Mouse (Mus musculus): ENCODE measurements around the gene Abr.

Gene Abr

DNA sequence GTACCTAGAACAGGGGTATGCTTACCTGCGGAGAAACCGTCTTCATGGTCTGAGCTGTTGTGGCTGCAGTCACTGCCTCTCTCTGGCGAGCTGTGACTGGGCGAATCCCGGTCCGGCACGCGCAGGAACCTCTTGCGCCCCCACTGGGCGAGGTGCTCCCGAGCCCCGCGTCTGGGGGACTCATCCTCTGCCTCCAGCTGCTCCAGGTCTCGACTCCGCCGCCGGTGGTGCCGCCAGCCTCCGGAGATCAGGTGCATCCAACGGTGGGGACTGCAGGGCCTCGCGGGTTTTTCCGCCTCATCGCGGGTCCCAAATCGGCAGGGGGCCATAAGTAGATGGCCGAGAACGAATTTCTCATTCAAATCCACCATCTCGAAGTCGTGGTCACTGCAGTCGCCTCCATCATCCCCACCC, at the start of gene Abr:
Gene Abr (minus strand): TSS at position 163 of the 414 bp plus-strand sequence.
- DNase-seq, result no peak

DNA sequence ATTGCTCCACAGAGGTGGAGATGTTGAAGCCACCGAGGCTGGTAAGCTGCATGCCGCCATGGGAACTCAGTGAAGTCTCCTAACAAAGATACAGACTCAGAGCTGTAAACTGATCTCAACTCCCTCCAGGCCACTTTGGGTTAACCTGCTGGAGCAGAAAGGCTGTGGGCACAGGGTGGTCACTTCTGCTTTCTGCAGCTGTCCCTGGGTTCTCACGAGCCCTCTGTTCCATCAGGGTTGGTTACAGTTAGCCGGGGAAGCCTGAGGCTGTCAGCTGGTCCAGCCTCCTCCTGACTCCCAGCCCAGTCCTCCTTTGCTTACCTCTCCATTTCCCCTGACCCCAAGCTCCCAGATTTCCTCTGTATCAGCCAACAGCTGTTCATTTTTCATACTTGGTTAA, 45.7 kb upstream of the Abr start:
- no peak for DNase-seq

DNA sequence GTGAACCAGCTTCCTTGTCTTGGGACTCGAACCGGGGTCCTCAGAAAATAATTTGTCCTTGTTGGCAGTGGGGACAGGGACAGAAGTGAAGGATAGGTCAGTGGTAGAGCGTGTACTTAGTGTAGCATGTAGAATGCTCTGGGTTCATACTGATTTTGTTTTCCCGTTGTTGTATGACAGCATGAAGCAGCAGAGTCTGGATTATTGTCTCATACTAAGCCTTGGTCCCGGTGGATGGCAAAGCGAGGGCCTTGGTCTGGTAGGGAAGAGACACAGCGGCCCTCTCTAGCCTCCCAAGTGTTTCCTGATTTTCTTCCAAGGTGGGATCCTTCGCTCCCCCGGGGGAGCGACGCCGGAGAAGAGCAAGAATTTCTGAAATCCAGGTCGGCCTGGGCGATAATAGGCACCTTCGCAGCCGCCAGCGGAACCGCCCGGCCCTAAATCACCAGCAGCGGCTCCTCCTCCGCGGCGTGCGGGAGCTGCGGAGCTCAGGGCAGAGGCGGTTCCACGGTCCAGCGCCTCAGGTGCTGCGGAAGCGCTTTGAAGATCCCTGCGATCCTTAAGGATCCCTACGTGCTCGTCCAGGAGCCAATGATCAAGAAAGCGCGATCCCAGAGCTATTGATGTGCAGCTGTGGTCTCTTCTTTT, 44.0 kb upstream of the Abr start:
- DNase-seq, result peak; percentile 30

DNA sequence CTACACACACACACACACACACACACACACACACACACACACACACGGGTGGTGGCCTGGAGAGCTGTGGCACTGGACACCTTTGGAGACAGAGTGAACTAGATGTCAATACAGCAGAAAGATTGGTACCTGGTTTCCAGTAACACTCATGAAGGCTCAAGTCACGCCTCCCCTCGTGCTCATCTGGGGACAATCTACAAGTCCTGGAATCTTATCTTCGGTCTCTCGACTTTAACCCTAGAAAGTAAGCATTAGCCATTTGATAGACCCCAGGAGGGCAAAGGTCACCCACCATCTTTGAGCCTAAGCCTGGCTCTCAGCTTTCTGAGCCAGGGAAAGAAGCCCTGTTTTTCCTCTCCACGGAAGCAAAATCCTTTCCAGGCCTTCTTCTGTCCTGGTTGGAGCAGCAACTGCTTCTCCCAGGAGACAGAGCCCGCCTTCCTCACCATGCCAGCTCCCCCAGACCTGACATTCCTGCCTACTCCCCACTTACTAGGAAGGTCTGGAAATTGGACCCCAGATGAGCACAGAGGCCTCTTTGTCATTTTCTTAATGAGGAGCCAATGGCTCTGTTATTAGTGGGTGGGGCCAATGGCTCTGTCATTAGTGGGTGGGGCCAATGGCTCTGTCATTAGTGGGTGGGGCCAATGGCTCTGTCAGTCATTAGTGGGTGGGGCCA, 39.8 kb upstream of the Abr start:
- DNase-seq, result no peak

DNA sequence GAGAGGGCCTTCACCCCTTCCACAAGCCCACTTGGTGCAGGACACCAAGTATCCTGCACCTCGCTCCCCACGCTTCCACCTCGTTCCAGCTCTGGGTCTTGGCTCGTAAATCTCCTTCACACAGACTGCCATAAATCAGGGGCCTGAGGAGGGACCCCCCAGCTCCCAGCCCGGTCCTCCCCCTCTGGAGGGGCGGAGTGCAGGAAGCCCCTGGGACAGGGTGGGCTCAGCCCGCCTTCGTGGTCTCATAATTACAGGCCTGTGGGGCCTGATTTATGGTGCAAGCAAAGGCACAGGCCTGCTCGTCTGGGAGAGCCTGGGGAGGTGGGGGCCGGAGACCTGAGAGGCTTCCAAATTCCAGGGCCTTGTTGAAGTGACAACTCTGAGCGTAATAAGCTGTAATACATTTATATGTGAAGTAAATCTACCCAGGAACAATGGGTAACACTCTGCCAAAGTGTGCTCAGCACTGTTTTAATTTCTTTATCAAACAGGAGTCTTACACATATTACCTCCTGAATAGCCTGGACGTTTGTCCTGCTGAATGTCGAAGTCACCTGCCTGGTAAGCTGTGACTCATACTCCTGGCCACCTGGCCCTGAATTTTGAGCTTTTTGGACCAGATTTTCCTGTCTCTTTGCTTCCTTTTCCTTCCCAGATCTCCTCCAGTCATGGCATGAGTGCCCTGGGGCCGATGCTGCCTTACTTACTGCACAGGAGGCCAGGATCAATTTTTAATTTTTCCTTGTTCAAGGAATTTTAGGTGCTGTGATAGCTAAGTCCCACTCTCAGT, 37.2 kb upstream of the Abr start:
- DNase-seq, result peak; percentile 46

DNA sequence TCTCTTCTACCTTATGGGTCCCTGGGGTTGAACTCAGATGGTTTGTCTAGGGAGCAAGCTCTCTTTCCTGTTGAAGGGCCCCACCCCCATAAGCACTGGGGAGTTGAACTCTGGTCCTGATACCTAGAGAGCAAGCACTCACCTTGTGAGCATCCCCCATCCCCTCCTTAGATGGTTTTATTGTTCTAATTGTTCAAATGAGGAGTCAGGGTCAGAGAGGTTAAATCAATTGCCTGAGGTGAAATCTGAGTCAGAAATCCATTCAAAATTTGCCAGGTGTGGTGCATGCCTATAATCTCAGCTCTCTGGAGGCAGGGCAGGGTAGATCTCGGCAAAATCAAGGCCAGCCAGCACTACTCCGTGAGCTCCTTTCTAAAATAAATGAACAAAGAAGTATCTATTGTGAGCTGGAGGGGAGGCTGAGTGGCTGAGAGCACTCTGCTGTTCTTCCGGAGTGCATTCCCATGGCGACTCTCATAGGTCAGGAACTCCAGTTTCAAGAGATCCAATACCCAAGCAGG, 35.4 kb upstream of the Abr start:
- no peak for DNase-seq

DNA sequence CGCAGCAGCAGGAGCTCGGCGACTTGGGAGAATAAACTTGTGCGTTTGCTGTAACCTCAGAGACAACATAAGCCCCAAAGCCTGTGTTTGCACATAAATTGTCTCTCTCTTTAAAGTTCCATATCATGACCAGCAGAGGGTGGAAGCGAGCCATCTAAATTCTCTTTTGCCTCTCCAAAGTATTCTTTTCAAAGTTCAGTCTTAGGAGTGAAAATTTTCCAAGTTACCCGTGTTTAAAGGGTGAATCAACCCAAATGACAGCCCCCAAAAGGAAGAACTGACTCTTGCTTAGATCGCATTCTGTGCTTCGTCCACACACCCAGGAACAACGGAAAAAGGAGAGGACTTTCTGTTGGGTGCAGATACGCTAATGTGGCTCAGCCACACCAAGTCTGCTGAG, 33.0 kb upstream of the Abr start:
- peak; percentile 65 for DNase-seq

DNA sequence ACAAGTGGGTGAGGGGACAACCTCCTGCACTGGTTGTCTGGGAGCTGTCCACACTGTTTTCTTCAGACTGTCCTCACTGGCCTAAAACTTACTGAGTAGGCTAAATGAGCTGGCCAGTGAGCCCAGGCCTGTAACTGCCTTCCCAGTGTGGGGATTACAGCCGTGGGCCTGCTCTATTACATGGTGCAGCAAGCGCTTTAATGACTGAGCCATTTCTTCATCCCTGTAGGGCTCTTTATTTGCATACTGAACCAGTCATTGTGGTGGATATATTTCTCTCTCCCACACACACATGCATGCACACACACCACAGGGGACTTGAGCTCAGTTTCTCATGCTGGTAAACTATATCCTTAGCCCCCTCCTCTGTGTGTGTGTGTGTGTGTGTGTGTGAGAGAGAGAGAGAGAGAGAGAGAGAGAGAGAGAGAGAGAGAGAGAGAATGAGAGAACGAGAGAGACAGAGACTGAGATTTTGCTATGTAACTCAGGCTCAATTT, 30.8 kb upstream of the Abr start:
- DNase-seq, result no peak

DNA sequence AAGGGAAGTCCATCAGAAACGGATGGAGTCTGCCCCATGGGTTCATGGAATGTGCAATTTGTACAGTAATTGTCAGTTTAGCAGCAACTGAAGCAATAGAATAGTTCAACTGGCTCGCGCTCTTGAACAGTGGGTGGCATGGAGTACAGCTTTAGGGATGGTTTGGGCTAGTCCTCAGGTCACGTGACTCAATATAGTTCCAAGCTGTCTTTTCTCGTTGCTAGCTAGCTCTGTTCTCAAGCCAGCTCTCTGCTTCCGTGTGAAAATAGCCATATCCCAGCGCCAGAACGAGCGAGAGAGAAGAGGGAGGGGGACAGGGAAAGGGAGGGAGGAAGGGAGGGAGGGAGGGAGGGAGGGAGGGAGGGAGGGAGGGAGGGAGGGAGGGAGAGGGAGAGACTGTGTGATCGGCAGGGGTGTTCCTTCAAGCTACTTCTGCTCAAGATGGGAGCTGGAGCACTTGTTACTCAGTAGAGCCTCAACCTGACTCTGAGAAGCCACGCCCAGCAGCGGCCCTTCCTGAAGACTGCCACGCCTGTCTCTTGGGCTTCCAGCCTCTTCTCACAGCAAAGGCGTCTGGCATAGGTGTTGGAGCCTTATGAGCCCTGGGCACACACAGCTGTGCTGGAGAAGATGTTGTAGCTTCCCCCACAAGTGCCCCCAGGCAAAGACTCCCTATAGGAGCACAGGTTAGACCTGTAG, 28.9 kb upstream of the Abr start:
- DNase-seq, result no peak

DNA sequence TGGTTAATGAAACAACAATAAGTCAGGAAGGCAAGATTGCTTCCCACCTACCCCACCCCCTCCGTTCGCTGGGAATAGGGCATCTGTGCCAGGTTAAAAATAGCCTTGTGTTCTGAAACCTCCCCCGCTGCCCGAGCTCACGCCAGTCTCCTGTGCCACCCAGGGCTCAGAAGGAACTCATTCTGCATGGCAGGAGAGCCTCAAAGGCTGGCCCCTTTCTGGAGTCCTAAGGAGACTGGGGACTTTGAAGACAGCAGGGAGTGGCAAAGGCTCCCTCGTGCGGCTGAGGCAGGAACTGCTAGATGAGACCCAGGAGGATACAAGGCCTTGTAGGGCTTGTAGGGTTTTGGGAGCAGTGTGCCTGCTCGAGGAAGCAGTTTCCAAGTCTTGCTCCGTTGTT, 25.4 kb upstream of the Abr start:
- DNase-seq, result peak; percentile 75

DNA sequence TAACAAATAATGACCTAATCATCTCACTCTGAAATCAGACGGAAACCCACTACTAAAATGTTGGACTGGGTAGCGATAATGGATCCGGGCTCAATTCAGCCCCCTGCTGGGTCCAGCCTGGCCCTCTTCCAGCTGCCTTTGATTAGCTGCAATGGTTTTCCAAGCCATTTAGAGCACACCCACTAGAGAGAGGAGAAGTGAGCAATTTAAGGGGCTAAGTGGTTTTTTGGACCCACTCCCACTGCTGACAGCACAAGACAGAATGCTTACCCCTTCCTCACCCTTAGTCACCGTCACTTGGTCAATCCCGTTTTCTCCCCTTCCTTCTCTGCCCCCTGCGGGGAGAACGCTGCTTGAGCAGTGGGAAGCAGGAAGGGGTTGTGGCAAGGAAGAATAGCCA, 24.9 kb upstream of the Abr start:
- no peak for DNase-seq

DNA sequence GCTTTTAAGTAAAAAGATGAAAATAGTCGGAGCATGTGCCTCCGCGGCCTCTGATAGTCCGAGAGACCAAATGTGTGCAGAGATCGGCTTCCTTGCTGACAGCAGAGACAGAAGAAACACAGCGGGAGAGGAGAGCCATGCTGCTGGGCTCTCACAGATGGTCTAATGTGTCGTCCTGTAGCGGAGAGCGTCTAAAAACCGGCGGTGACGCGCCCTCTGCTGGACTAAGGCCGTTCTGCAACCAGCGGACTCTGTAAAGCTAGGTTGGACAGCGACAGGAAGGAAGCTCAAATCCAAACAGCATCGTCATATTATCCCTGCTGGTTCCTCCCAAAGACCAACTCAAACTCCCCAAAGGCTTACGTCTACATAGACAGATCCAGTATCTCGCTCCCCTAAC, 23.8 kb upstream of the Abr start:
- DNase-seq, result peak; percentile 97

DNA sequence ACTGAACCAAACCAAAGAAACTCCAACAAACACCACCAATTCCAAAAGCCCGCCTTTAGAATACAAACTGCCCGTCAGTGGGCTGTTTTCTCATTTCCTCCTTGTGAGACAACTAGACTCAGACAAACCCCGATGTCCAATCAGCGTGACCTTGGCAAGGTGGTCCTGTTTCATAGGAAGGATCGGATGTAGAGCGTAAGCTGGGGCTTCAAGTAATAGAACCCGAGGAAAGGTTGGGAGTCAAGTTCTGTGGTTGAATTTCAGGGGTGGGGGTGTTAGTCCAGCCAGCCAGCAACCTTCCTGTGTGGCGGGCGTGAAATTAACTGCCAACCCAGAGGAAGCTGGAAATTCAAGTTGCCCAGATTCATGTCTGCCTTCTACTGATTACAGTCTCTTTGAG, 22.9 kb upstream of the Abr start:
- DNase-seq, result no peak

DNA sequence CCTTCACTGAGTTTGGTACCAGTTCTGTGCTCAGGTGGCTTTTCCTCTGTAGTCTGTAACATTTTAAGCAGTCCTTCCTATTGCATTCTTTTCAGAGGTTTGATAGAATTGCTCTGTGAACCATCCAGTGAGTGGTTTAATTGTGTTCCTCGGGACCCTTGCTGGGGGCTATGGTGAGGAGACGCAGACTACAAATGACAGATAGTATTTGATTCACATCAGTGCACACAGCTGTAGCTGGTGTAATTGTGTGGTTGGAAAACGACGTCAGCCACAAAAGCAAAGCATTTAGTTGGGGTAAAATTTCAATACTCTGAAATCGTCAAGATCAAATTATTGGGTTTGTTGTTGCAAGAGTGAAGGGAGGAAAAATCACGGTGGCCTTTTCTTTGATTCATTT, 22.1 kb upstream of the Abr start:
- no peak for DNase-seq

DNA sequence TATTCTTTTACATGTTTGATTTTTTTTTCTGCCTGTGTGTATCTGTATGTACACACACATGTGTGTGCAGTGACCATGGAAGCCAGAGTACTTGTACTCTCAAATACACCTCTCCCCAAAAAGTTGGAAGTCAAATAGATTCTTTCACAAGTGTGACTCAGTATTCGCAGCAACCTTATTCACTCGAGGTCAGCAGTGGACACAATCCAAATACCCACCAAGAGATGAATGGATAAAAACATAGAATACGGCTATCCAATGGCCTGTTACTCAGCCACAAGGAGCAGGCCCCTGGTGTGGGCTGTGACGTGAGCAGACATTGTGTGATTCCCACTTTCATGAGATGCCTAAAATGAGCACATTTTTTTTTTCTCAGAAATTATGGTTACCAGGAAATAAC, 18.1 kb upstream of the Abr start:
- DNase-seq, result no peak

DNA sequence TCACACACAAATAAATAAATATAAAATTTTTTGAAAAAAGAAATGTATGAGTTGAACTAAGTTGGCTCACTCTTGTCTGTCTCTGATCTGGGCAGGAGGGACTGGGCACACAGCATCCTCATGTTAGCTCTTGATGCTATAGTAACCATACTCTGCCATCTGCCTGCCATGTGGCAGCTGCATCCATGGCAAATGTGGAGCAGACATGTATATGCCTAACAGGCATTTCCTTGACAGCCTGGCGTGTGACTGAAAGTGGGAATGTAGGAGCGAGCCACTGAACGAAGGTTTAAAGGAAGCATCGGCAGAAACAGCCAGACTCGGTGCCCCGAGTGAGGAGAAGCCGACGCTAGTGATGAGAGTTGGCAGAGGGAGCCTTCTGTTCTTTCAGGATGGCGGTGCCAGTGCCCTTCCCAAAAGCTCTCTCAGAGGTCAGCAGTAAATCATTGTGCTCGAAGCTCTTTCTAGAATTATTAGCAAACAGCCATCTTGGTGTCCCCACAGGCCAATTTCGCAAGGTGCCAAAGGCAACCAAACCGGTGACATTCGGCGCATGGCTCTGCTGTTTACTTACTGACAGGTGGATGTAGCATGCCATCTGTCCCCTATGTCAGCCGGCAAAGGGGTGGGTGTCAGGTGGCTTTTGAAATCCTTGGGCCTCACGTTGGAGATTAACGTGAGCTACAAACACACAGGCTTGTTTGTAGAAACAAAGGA, 17.3 kb upstream of the Abr start:
- DNase-seq, result peak; percentile 50

DNA sequence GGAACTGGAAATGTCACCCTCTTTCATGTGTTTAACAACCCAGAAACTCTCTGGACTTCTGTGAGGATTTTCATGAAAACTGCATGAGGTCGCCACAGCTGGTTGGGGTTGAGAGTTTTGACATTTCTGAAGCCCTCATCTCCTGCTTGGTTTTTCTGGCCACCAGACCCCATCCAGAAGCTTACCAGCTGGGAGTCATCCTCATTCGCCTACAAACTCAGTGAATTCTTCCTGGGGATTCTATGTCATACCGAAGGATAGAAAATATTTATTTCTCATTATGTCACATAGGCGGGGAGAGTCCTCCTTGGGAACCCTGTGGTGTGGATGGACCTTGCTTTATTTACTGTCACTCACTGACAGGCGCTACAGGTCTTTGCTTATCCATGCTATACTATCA, 8.4 kb upstream of the Abr start:
- no peak for DNase-seq

DNA sequence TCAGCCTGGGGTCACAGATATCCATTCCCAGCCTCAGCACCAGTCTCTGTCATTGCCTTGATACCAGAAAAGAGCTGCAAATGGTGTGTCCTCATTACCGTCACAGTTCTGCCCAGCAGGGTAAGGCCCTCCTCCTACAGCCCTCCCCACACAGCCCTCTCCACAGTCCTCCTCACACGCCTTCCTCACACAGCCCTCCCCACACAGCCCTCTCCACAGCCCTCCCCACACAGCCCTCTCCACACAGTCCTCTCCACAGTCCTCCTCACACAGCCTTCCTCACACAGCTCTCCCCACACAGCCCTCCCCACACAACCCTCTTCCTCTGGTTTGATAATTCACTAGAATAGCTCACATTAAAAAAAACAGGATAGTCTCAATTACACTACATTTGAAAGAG, 7.9 kb upstream of the Abr start:
- DNase-seq, result no peak

DNA sequence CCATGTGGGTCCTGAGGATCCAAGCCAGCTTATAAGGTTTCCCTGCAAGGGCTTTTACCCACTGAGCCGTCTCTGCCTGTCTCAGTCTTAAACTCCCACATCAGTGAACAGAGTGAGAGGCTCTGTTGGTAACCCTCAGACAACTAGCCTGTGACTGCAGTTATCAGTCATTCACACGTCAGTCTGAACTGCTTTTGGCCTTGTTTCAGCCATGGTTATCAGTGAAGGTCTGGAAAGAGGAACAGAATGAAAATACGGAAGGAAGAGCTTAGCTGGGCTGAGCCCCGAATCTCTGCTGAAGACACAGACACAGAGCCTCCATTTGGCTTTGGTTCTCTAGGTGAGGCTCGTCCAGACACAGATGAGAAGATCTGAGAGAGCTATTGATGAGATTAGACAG, 6.5 kb upstream of the Abr start:
- no peak for DNase-seq

DNA sequence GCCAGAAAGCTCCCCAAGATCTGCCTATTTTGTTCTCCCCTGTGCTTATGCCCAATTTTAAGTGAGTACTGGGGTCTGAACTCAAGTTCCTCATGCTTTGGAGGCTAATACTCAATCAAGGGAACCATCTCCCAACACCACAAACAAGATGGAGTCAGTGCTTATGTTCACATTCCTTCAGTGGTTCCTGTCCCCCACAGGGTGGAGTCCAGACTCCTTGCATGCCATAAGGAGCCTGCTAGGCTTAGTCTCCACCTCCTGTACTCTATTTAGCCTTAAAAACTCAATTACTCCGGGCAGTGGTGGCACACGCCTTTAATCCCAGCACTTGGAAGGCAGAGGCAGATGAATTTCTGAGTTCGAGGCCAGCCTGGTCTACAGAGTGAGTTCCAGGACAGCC, 2.8 kb upstream of the Abr start:
- DNase-seq, result no peak

DNA sequence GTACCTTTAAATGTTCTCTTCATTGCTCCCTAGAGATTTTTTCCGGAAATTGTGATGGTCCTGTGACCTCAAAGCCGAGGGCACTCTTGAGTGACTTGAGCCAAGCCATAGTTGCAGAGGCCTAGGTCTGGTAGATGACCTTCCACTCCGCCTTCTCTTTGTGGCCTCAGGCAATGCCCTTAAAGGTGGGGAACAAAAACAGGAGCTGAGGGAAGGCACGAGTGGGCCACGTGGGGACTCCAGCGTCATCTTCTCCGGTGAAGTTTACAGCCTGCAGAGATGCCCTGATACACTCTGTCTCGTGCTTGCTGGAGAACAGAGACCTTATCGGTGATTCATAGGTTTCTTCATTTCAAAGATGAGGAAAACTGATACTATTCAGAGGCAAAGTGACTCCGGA, 2.0 kb upstream of the Abr start:
- DNase-seq, result no peak

DNA sequence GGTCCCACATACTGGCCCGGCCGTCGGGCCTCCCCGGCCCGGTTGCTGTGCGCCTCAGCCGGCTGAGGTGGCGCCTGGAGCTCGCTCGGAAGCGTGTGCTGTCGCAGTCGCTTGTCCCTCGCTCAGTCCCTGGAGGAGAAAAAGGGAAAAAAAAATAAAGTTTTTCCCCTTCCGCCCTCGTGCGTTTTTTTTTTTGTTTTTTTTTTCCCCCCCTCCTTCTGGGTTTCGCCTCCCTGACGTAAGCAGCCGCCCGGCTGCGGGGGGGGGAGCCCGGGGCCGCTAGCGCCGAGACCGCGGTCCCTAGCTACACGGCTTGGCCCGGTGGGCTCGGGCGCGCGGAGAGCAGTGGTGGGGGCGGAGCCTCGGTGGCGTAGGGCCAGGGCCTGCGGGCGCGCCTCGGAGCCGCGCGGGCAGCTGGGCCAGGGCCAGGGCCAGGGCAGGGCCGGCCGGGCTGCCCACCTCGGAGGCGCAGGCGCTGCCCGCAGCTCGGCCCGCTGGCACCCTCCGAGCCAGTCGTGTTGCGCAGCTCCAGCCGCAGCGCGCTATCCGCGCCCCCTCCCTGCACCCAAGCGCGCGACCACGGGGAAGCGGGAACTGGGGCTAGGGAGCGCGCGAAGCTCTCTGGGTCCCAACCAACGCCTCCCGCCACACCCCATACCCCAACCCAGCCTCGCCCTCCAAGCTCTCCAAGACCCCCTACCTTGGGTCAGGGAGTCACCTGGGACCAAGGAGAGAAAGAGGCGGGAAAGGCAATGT, 1.3 kb upstream of the Abr start:
- DNase-seq, result no peak
